Mouse (Mus musculus) neural tube, embryonic 14.5 days (tissue): Measurements from ENCODE around the gene Rarg. TPM values are rescaled to one million over a fixed set of nuclear protein-coding genes. Genes with fewer than 3 reads are reported as not detected.
A peak's percentile ranks its signal among the peaks of the same experiment; 100 is the strongest.

Experiments used
- ATAC-seq: fragments of 200-750 bp; cut with Nextera tagmentation; 2 replicates; pipeline ENCODE4 v1.8.0; 2017; ENCODE audit warnings: low read depth, mild to moderate bottlenecking, moderate TSS enrichment, moderate library complexity
- H3K27ac ChIP-seq: fragments of 300-500 bp; sonication (generic); 2 replicates; pipeline ENCODE4 v1.5.1; 2014; ENCODE audit warnings: low read depth, mild to moderate bottlenecking, control low read depth, low read length, moderate library complexity, mixed read lengths
- H3K27me3 ChIP-seq: fragments of 300-500 bp; sonication (generic); 2 replicates; pipeline ENCODE4 v1.6.1; 2014; ENCODE audit warnings: low read length; ENCODE audit not compliant: control insufficient read depth, insufficient read depth
- H3K36me3 ChIP-seq: fragments of 300-500 bp; sonication (generic); 2 replicates; pipeline ENCODE4 v1.6.1; 2014; ENCODE audit warnings: low read length, mixed read lengths; ENCODE audit not compliant: control insufficient read depth, insufficient read depth
- H3K4me1 ChIP-seq: fragments of 300-500 bp; sonication (generic); 2 replicates; pipeline ENCODE4 v1.6.1; 2014; ENCODE audit warnings: low read length; ENCODE audit not compliant: control insufficient read depth, insufficient read depth
- H3K4me2 ChIP-seq: fragments of 300-500 bp; sonication (generic); 2 replicates; pipeline ENCODE4 v1.6.1; 2014; ENCODE audit warnings: mild to moderate bottlenecking, low read depth, low read length, control low read depth
- H3K4me3 ChIP-seq: fragments of 300-500 bp; sonication (generic); 2 replicates; pipeline ENCODE4 v1.5.1; 2014; ENCODE audit warnings: low read depth, low read length, control low read depth, mixed read lengths
- H3K9ac ChIP-seq: fragments of 300-500 bp; sonication (generic); replicated peaks from 2 replicates; pipeline ENCODE4 v1.6.1; 2014; ENCODE audit warnings: low read depth, mild to moderate bottlenecking, control low read depth, low read length, mixed read lengths
- H3K9me3 ChIP-seq: fragments of 300-500 bp; sonication (generic); 2 replicates; pipeline ENCODE4 v1.6.1; 2016; ENCODE audit warnings: low read length; ENCODE audit not compliant: control insufficient read depth
- WGBS: fragments of 180-500 bp; shearing (Covaris S2); extraction: QIAGEN DNeasy Blood & Tissue Kit; methylation state at CpG from one replicate; pipeline ENCODE4 v1.1.7; 2014; 5-methylcytosine and 5-hydroxymethylcytosine counted together
- polyA plus RNA-seq: library from polyadenylated mRNA; unstranded; fragments of >200 nt; fragmentation: Nextera tagmentation; extraction: Ambion mirVana; gene quantifications from 2 replicates; pipeline ENCODE4 v1.2.1, GENCODE M21; 2014

Gene Rarg
- polyA plus RNA-seq, 1 experiment from 2014 or later: 4.3 TPM

DNA sequence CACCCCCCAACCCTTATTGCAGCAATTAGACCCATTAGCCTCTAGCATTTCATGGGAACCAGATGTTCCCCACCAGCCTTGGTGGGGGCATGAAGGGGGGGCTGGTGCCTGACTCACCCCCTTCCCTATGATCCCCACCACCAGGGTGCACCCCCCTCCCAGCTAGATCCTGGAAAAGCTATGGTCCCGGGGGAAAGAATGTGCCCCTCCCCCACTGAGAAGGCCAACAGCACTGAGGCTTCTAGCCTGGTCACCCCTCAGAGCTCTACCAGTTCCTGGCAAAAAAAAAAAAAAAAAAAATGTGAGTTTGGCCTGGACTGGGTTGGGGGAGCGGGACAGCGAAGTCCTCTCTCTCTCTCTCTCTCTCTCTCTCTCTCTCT lies 8.5 kb downstream of the Rarg start:
- H3K4me3 ChIP-seq: no peak overlapping the region
- H3K27me3 ChIP-seq: peaks cover 8% of the 10 kb centered on the region
- H3K4me1 ChIP-seq: peaks cover 11% of the 10 kb centered on the region; the same call in 1 of the 2 replicates
- H3K4me2 ChIP-seq: no peak overlapping the region; the same call in 1 of the 2 replicates
- ATAC-seq: no peak
- H3K36me3 ChIP-seq: no peaks in the 10 kb centered on the region
- WGBS: 12% methylated on average over 3 of the region's 3 CpGs
- H3K9ac ChIP-seq: no peak overlapping the region
- no peaks in the 10 kb centered on the region for H3K9me3 ChIP-seq
- H3K27ac ChIP-seq: no peak overlapping the region

DNA sequence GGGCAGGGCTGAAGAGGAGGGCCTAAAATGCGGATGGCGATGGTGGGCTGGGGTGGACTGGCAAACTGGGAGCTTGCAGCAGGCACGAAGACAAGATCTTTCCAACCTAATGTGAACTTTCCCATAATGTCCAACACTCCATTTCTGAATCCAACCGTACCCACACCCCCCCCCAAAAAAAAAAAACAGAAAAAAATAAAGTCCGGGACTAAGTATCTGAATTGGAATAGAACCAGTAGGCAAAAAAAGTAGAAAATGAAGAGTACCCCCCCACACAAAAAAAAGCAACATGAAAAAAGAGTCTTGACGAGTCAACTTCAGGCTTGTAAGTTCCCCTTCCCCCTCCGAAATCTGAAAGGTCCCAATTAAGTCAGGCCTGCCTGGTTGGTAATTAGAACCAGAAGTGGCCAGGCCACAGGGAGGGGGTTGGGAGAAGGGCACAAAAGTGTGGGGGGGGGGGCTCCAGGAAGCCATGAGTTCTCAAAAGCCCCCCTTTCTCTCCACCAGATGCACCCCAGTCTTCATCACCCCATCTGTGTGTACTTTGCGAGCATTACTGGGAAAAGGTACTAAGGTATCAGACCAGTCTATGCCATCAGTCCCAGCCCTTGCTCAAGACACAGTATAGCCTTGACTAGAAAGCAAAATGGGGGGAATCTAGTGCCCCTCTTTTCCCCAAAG lies 9.0 kb downstream of the Rarg start:
- ATAC-seq: no peak
- 0 out of 2 replicates have a peak overlapping the region, but pooled peaks have one; percentile 52 for H3K9ac ChIP-seq
- H3K9me3 ChIP-seq: no peaks in the 10 kb centered on the region
- H3K4me2 ChIP-seq: peak overlapping the region; percentile 98
- peaks cover 12% of the 10 kb centered on the region for H3K27me3 ChIP-seq
- H3K4me1 ChIP-seq: peaks cover 17% of the 10 kb centered on the region; the same call in 1 of the 2 replicates
- no peak overlapping the region; the same call in 1 of the 2 replicates for H3K27ac ChIP-seq
- 10% methylated on average over 8 of the region's 8 CpGs for WGBS
- H3K4me3 ChIP-seq: peak overlapping the region; percentile 50
- H3K36me3 ChIP-seq: no peaks in the 10 kb centered on the region

DNA sequence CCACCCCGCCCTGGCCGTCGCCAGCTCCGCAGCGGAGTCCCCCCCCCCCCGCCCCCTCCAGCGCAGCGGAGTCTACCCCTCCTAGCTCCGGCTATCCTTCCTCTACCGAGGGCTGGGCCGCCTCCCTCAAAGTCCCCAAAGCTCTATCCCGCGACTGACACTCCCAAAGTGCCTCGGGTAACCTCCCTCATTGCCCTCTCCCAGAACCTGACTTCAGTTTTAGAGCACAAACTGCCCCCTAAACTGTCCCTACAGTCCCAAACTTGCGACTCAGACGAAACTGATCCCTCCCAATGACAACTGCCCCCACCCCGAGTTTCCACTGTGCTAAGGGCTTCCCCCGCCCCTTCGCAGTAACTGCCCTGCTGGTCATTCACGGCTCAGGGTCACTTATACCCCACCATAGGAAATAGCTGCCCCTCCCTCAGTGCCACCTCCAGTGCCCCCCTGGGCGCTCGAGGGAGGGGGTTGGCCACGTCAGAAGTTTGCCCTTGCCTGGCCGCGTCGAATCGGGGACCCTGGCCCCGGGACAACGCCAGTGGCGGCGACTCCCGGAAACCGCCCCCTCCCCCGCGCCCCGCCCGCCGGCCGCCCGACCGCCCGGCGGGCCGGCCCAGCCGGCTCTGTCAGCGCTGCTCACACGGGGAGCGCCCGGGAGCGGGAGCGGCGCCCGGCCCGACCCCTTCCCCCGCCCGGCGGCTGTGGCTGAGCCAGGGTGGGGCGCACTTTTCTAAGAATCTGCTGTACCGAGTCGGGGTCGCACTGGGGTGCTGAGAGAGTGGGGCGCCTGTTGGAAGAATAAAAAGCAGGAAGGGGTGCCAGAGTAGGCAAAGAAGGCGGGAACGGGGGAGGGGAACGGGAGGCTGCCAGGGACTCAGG lies 9.8 kb downstream of the Rarg start:
- H3K9ac ChIP-seq: peak overlapping the region; percentile 52
- H3K36me3 ChIP-seq: no peaks in the 10 kb centered on the region
- peaks cover 18% of the 10 kb centered on the region; the same call in 1 of the 2 replicates for H3K4me1 ChIP-seq
- peaks cover 12% of the 10 kb centered on the region for H3K27me3 ChIP-seq
- peak overlapping the region; percentile 98 for H3K4me2 ChIP-seq
- under 1% methylated on average over 58 of the region's 65 CpGs for WGBS
- peak overlapping the region; percentile 50 for H3K4me3 ChIP-seq
- no peaks in the 10 kb centered on the region for H3K9me3 ChIP-seq
- peak; percentile 26; the same call in 1 of the 2 replicates for ATAC-seq
- H3K27ac ChIP-seq: peak overlapping the region; percentile 60

DNA sequence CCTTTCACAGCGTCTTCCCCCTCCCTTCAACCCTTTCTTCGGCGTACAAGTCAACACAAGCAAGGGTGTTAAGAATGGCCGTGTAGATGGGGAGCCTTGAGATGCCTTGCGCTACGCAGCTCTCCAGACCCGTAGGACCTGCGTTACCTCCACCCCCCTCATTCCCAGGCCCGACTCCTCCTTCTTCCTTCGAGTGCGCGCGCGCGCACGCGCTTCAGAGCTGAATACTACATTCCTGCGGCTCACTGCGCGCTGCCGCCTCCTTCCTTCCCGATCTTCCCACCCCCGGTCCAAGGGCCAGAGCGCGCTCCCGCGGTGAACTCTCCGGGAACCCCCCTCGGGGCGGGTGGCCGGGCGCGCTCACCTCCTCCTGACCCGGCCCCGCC lies 10.5 kb downstream of the Rarg start:
- Histone ChIP-seq H3K4me2 (peak overlapping the region; percentile 98), H3K27ac (peak overlapping the region; percentile 73), H3K9ac (peak overlapping the region; percentile 52), H3K9me3 (no peaks in the 10 kb centered on the region), H3K4me3 (peak overlapping the region; percentile 50), H3K4me1 (peaks cover 18% of the 10 kb centered on the region; the same call in 1 of the 2 replicates), H3K36me3 (no peaks in the 10 kb centered on the region), H3K27me3 (peaks cover 12% of the 10 kb centered on the region)
- peak; percentile 88 for ATAC-seq
- under 1% methylated on average over 34 of the region's 35 CpGs for WGBS

DNA sequence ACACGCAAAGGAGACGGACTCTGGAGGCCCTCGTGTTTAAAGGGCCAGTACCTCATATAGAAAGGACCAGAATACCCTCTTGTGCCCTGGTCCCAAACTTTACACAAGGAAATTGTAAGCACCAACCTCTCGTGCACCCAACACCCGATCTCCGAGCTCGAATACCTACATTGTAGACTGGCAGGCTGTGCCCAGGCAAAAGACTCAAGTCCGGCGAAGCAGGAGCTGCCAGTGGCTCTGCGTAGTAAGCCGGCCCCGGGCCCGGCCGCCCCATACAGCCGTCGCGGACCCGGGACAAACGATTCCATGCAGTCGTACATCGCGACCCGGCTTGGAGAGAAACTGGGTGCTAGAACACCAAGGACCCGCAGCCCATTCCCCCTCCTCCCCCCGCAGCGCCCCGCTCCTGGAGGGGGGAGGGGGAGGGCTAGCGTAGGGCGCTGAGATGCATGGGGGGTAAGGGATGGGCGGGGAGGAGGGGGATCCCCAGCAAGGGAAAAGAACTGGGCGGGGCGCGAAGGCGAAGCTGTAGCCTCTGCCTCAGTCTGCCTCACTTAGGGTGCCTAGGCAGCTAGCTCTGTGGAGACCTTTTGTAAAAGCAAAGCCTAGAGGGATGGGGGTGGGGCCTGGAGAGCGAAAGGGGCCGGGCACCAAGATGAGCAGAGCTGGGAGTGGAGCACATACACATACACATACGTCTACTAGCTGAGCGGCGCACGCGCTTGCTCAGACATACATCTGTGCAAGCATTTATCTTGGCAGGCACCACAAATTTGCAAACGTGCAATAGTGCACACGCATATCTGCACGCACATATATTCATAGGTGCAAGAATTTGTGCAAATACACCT lies 11.2 kb downstream of the Rarg start:
- peak overlapping the region; percentile 50 for H3K4me3 ChIP-seq
- H3K27me3 ChIP-seq: peaks cover 12% of the 10 kb centered on the region
- H3K27ac ChIP-seq: peak overlapping the region; percentile 73
- no peaks in the 10 kb centered on the region for H3K36me3 ChIP-seq
- peaks cover 18% of the 10 kb centered on the region; the same call in 1 of the 2 replicates for H3K4me1 ChIP-seq
- 1% methylated on average over 39 of the region's 44 CpGs for WGBS
- peak; percentile 85 for ATAC-seq
- H3K9me3 ChIP-seq: no peaks in the 10 kb centered on the region
- H3K9ac ChIP-seq: peak overlapping the region; percentile 52
- H3K4me2 ChIP-seq: peak overlapping the region; percentile 98

DNA sequence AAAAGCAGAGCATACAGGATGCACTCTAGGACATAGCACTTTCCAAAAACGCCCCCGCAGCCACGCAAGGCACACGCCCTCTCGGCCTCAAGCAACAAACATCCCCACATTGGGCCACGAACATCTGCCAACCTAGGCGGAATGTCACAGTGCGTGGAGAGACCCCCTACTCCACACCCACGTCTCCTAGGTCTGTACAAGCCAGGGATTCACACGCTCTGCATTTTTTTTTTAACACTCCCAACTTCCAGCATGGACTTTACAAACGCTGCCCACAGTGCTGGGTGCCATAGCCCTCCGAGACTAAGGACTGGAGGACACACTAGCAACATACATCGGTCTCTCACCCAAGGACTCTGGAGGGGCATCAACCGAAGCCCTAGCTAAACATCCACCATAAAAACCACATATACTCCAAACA lies 11.8 kb downstream of the Rarg start:
- Histone ChIP-seq H3K27ac (peak overlapping the region; percentile 73; the same call in 1 of the 2 replicates), H3K9me3 (no peaks in the 10 kb centered on the region), H3K9ac (peak overlapping the region; percentile 52), H3K4me2 (peak overlapping the region; percentile 98), H3K36me3 (no peaks in the 10 kb centered on the region), H3K4me1 (peaks cover 18% of the 10 kb centered on the region; the same call in 1 of the 2 replicates), H3K4me3 (peak overlapping the region; percentile 50), H3K27me3 (peaks cover 12% of the 10 kb centered on the region)
- WGBS: 3% methylated on average over 14 of the region's 14 CpGs
- no peak for ATAC-seq

DNA sequence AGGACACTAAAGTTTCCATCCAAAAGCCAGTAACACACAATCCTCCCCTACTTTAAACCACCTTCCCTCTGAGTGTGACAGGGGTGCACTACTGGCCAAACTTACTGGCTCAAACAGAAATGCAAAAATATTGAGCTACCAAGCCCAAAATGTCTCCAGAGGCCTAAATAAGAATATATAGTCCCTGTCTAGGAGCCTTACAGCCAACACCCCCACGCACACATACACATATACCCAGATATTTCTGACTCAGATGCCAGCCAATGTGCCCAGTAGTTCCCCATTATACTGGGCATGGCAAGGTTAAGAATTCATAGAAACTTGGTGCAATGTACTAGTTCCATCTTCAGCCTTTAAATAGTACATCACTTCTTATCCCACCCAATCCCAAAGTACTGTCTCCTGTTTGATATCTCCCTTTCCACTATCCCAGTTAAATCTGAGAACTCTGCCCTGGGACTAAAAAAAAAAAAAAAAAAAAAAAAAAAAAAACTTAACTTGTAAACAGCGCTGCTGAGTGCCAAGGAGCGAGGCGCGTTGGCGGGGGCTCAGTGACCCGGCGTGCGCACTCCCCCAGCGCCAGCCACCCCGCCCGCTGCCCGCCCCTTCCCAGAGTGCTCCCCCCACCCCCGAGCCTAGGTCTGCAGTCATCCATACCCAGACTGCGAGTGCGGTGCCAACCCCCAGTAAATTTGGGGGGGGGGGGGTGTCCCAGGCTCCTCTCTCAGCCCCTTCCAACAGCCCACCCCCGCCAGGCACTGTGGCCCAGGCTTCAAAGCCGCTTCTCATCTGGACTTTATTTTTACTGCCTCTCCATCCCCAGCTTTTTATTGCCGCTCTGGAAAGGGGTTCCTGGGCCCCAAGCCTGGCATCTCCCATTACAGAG lies 12.8 kb downstream of the Rarg start:
- peak overlapping the region; percentile 37; the same call in 1 of the 2 replicates for H3K9ac ChIP-seq
- no peaks in the 10 kb centered on the region for H3K36me3 ChIP-seq
- no peak for ATAC-seq
- no peak overlapping the region for H3K27ac ChIP-seq
- H3K27me3 ChIP-seq: peaks cover 12% of the 10 kb centered on the region
- WGBS: 6% methylated on average over 17 of the region's 19 CpGs
- H3K4me1 ChIP-seq: peaks cover 18% of the 10 kb centered on the region; the same call in 1 of the 2 replicates
- H3K4me3 ChIP-seq: peak overlapping the region; percentile 50
- no peaks in the 10 kb centered on the region for H3K9me3 ChIP-seq
- peak overlapping the region; percentile 98 for H3K4me2 ChIP-seq
